Mouse (Mus musculus) liver, adult 2 months (tissue): ENCODE measurements around the gene Rhou.
"Not testable (repeated sequence)": the region's sequence is repeated elsewhere in the genome, so short reads cannot be mapped to it uniquely, and the experiment has no call there.

Source experiments
- CTCF ChIP-seq: fragments of 200-500 bp; IDR thresholded peaks from 2 replicates; pipeline ENCODE4 v1.5.1; 2011; ENCODE audit warnings: low read depth, low read length, control low read depth
- POLR2A ChIP-seq: fragments of 200-500 bp; IDR thresholded peaks from 2 replicates; pipeline ENCODE4 v1.6.1; 2011; ENCODE audit warnings: low read length, control low read depth; ENCODE audit not compliant: insufficient read depth; ENCODE audit errors: extremely low read depth

DNA sequence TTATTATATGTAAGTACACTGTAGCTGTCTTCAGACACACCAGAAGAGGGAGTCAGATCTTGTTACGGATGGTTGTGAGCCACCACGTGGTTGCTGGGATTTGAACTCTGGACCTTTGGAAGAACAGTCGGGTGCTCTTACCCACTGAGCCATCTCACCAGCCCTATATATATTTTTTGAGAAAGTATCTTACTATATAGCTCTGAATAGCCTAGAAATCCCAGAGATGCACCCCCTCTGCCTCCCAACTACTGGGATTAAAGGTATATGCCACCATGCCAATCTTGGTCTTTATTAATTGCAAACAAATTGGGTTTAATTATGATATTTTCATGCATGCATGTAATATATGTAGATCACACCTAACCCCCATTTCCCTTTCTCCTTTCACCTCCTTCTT is 22.0 kb upstream of the Rhou start:
- TF ChIP-seq CTCF, POLR2A: not testable (repeated sequence)
